13 mouse cellular contexts compared by ENCODE assay signal in the genomic region with DNA sequence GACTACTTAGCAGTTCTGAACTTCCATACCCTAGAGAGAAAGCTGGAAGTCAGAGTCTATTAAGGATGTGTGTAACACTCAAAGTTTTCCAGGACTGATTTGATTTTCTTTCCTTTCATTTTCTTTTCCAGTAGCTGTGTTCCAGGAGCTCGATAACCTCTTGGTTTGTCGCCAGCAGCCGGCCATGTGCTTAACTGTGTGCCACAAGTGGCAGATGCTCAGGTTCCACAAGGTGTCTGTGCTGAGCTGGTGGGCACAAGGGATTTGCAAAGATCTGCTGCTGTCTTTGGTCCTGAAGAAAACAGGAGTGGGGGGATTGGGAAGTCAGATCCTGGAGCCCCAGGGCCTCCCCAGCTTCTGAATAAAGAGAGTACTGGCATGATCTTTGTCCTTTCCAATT.
"Had no signal": no experiment of that assay in that cellular context is flagged by ENCODE, and none has a peak within 500 bp of the region (broad histone marks: within the 10 kb centered on the region; RNA-seq: fewer than 3 reads in every experiment).

No protein-coding gene starts in this region.

- H3K36me3 ChIP-seq: limb, embryonic 10.5 days; liver, embryonic 15.5 days; midbrain, embryonic 13.5 days; stomach, embryonic 15.5 days had no signal

- H3K4me1 ChIP-seq: limb, embryonic 10.5 days; liver, embryonic 15.5 days; stomach, embryonic 15.5 days had no signal

- DNase-seq: kidney, postnatal 36 days; lung, adult 2 months; lung, postnatal 36 days; right cerebral cortex, postnatal 14 days; thymus, adult 2 months; thymus, postnatal 36 days had no signal

- H3K27me3 ChIP-seq: liver, embryonic 15.5 days; midbrain, embryonic 13.5 days; stomach, embryonic 15.5 days had no signal

- H3K27ac ChIP-seq: kidney, postnatal 0 days; limb, embryonic 10.5 days; liver, embryonic 15.5 days; midbrain, embryonic 13.5 days; stomach, embryonic 15.5 days had no signal

- H3K4me3 ChIP-seq: limb, embryonic 10.5 days; liver, embryonic 15.5 days; midbrain, embryonic 13.5 days; stomach, embryonic 15.5 days had no signal

- H3K9me3 ChIP-seq: limb, embryonic 10.5 days; liver, embryonic 15.5 days; midbrain, embryonic 13.5 days; stomach, embryonic 15.5 days had no signal

- H3K9ac ChIP-seq: liver, embryonic 15.5 days; midbrain, embryonic 13.5 days; stomach, embryonic 15.5 days had no signal

- ATAC-seq: lung, postnatal 0 days; midbrain, embryonic 13.5 days had no signal

- H3K4me2 ChIP-seq: liver, embryonic 11.5 days; liver, embryonic 15.5 days; midbrain, embryonic 13.5 days; stomach, embryonic 15.5 days had no signal
